Mouse (Mus musculus): ENCODE results near the gene Nmnat2. TPM values are rescaled to one million over a fixed set of nuclear protein-coding genes. Genes with fewer than 3 reads are reported as not detected.

The Nmnat2 gene
- total and polyA plus RNA-seq, 3 experiments = 1.3 to 2.8 TPM; not detected in 1

DNA sequence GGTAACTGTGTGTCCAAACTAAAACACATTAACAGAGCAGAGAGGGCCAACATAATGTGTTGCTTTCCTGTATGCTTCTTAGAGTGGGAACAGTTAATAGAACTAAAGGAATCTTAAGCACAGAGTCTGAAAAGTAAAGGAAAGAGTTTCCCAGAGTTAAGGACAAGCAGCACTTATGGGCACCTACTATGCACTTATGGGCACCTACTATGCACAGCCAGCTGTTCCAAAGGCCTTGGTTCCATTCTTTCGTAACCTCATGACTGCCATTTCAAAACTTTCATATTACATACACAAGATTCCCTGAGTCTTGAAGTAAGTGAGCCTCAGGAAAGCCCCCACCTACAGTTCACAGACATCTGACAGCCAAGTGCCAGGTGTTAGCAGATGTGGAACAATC is 64.3 kb downstream of the Nmnat2 start:
- H3K9ac ChIP-seq (ENCODE audit: control insufficient read depth, low read depth, low read length, poor library complexity, severe bottlenecking) = no peak overlapping the region
- no peaks in the 10 kb centered on the region for H3K27me3 ChIP-seq (ENCODE audit: control insufficient read depth in 1 of 2, insufficient read depth in 2 of 2, low read length in 2 of 2)
- H3K4me1 ChIP-seq (ENCODE audit: control insufficient read depth in 1 of 2, insufficient read depth in 2 of 2, low read length in 2 of 2) = peaks cover 55 to 72% of the 10 kb centered on the region in 2 experiments
- H3K27ac ChIP-seq (ENCODE audit: control insufficient read depth, low read depth, low read length) = peak overlapping the region; percentile 28
- H3K9me3 ChIP-seq (replicated peaks; ENCODE audit: insufficient read depth, low read length) = no peaks in the 10 kb centered on the region
- no peak for DNase-seq (ENCODE audit: low read depth, low spot score)
- H3K79me2 ChIP-seq (ENCODE audit: control insufficient read depth, insufficient read depth, low read length, poor library complexity) = no peaks in the 10 kb centered on the region
- no peak overlapping the region for H3K4me3 ChIP-seq (ENCODE audit: control insufficient read depth in 1 of 2, insufficient read depth in 1 of 2, low read depth in 2 of 2, low read length in 2 of 2)
- peaks cover 0 to 65% of the 10 kb centered on the region in 2 experiments; a peak in 2 of 4 replicates for H3K36me3 ChIP-seq (ENCODE audit: control insufficient read depth in 1 of 2, insufficient read depth in 2 of 2, low read length in 2 of 2)
- TF ChIP-seq GABPA (IDR thresholded peaks at IDR 0.05; ENCODE audit: low read depth, low read length) (no peak), ZKSCAN1 (IDR thresholded peaks at IDR 0.05; ENCODE audit: low read depth, low read length) (peak; percentile 97), ELF1 (IDR thresholded peaks at IDR 0.05; ENCODE audit: low read depth, low read length) (no peak)

DNA sequence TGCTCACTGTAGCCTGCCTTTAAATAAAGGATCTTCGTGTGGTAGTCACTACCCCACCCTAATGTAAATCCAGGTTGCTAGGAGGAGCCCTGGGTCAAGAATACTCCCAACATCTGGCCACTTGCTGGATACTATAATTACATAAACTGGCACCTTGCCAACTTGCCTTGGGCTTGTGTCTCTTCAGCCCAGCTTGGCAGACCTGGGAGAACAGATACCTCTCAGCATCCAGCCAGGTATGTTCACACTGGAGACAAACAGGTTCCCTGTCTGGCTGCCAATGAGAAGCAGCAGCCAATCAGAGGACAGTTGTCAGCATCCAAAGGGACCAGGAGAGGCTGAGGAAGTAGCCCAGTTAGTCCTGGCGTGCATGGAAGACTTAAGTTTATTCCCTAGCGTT is 64.8 kb downstream of the Nmnat2 start:
- TF ChIP-seq BHLHE40 (IDR thresholded peaks at IDR 0.05; ENCODE audit: borderline replicate concordance, low read depth, low read length) (no peak), USF1 (IDR thresholded peaks at IDR 0.05; ENCODE audit: low read depth, low read length) (no peak), MXI1 (IDR thresholded peaks at IDR 0.05; ENCODE audit: low read depth, low read length) (no peak), SMC3 (IDR thresholded peaks at IDR 0.05; ENCODE audit: low read depth, low read length) (no peak), HCFC1 (IDR thresholded peaks at IDR 0.05; ENCODE audit: low read depth, low read length) (no peak), SIN3A (IDR thresholded peaks at IDR 0.05; ENCODE audit: low read length) (no peak), MYC (IDR thresholded peaks at IDR 0.05; ENCODE audit: low read depth, low read length) (no peak), EP300 (IDR thresholded peaks at IDR 0.05; ENCODE audit: low read depth in 1 of 2, low read length in 2 of 2) (no peak), ZKSCAN1 (IDR thresholded peaks at IDR 0.05; ENCODE audit: low read depth, low read length) (no peak), RAD21 (IDR thresholded peaks at IDR 0.05; ENCODE audit: low read depth, low read length) (no peak), KAT2A (conservative IDR thresholded peaks at IDR 0.05; ENCODE audit: low read depth, low read length) (no peak), TCF12 (IDR thresholded peaks at IDR 0.05; ENCODE audit: low read depth, low read length) (no peak), MAFK (IDR thresholded peaks at IDR 0.05; ENCODE audit: borderline replicate concordance, low read depth, low read length) (no peak), CHD1 (IDR thresholded peaks at IDR 0.05; ENCODE audit: low read depth, low read length) (no peak)
- H3K4me3 ChIP-seq (ENCODE audit: control insufficient read depth in 1 of 2, insufficient read depth in 1 of 2, low read depth in 2 of 2, low read length in 2 of 2) = no peak overlapping the region
- peak overlapping the region; percentile 99 for H3K27ac ChIP-seq (ENCODE audit: control insufficient read depth, low read depth, low read length)
- no peaks in the 10 kb centered on the region for H3K79me2 ChIP-seq (ENCODE audit: control insufficient read depth, insufficient read depth, low read length, poor library complexity)
- peak; percentile 25 for DNase-seq (ENCODE audit: low read depth, low spot score)
- H3K27me3 ChIP-seq (ENCODE audit: control insufficient read depth in 1 of 2, insufficient read depth in 2 of 2, low read length in 2 of 2) = no peaks in the 10 kb centered on the region
- H3K9me3 ChIP-seq (replicated peaks; ENCODE audit: insufficient read depth, low read length) = no peaks in the 10 kb centered on the region
- H3K36me3 ChIP-seq (ENCODE audit: control insufficient read depth in 1 of 2, insufficient read depth in 2 of 2, low read length in 2 of 2) = peaks cover 0 to 65% of the 10 kb centered on the region in 2 experiments; a peak in 2 of 4 replicates
- peaks cover 56 to 71% of the 10 kb centered on the region in 2 experiments for H3K4me1 ChIP-seq (ENCODE audit: control insufficient read depth in 1 of 2, insufficient read depth in 2 of 2, low read length in 2 of 2)
- H3K9ac ChIP-seq (ENCODE audit: control insufficient read depth, low read depth, low read length, poor library complexity, severe bottlenecking) = no peak overlapping the region

All from MEL (cell line).